Mouse (Mus musculus): Measurements from ENCODE around the gene Gabpb1.

The Gabpb1 gene

GRCm38 (mm10) chr2:126676122-126676515 lies at the start of gene Gabpb1:
Gene Gabpb1 (minus strand): TSS chr2:126676337.
- DNase-seq (ENCODE audit: low spot score in 2 of 2) = no peak

- no peak for DNase-seq (ENCODE audit: low spot score in 2 of 2)
These were observed 36.8 kb upstream of the Gabpb1 start for GRCm38 (mm10) chr2:126712950-126713349.

GRCm38 (mm10) chr2:126712526-126712925 lies 36.4 kb upstream of the Gabpb1 start:
- DNase-seq (ENCODE audit: low spot score in 2 of 2) = no peak

GRCm38 (mm10) chr2:126708361-126708760 lies 32.2 kb upstream of the Gabpb1 start:
- no peak for DNase-seq (ENCODE audit: low spot score in 2 of 2)

GRCm38 (mm10) chr2:126707438-126707779 lies 31.3 kb upstream of the Gabpb1 start:
- DNase-seq (ENCODE audit: low spot score in 2 of 2) = no peak

GRCm38 (mm10) chr2:126706759-126707437 lies 30.8 kb upstream of the Gabpb1 start, which contains the start of gene Usp8:
Gene Usp8 (plus strand): TSS chr2:126707328.
- DNase-seq (ENCODE audit: low spot score in 2 of 2) = peak; percentile 96 to 98

- DNase-seq (ENCODE audit: low spot score in 2 of 2) = no peak
These were observed 19.1 kb upstream of the Gabpb1 start for GRCm38 (mm10) chr2:126695285-126695684.

- no peak for DNase-seq (ENCODE audit: low spot score in 2 of 2)
These were observed 15.2 kb upstream of the Gabpb1 start for GRCm38 (mm10) chr2:126691290-126691689.

GRCm38 (mm10) chr2:126682937-126683336 lies 6.8 kb upstream of the Gabpb1 start:
- no peak for DNase-seq (ENCODE audit: low spot score in 2 of 2)

- no peak for DNase-seq (ENCODE audit: low spot score in 2 of 2)
These were observed 6.2 kb upstream of the Gabpb1 start for GRCm38 (mm10) chr2:126682333-126682732.

- DNase-seq (ENCODE audit: low spot score in 2 of 2) = no peak
These were observed 1.2 kb upstream of the Gabpb1 start for GRCm38 (mm10) chr2:126677366-126677765.

- DNase-seq (ENCODE audit: low spot score in 2 of 2) = peak; percentile 85 to 87
These were observed 692 bp downstream of the Gabpb1 start for GRCm38 (mm10) chr2:126675169-126676121.

- DNase-seq (ENCODE audit: low spot score in 2 of 2) = peak; percentile 48 to 59
These were observed 1.5 kb downstream of the Gabpb1 start for GRCm38 (mm10) chr2:126674441-126675168.

GRCm38 (mm10) chr2:126673317-126674242 lies 2.6 kb downstream of the Gabpb1 start:
- no peak for DNase-seq (ENCODE audit: low spot score in 2 of 2)

- no peak for DNase-seq (ENCODE audit: low spot score in 2 of 2)
These were observed 7.4 kb downstream of the Gabpb1 start for GRCm38 (mm10) chr2:126668621-126669252.

GRCm38 (mm10) chr2:126665984-126666383 lies 10.2 kb downstream of the Gabpb1 start:
- no peak for DNase-seq (ENCODE audit: low spot score in 2 of 2)

GRCm38 (mm10) chr2:126663481-126663880 lies 12.7 kb downstream of the Gabpb1 start:
- DNase-seq (ENCODE audit: low spot score in 2 of 2) = no peak

GRCm38 (mm10) chr2:126652929-126653328 lies 23.2 kb downstream of the Gabpb1 start:
- DNase-seq (ENCODE audit: low spot score in 2 of 2) = no peak

- DNase-seq (ENCODE audit: low spot score in 2 of 2) = no peak
These were observed 28.4 kb downstream of the Gabpb1 start for GRCm38 (mm10) chr2:126647762-126648161.

GRCm38 (mm10) chr2:126646461-126646860 lies 29.7 kb downstream of the Gabpb1 start:
- DNase-seq (ENCODE audit: low spot score in 2 of 2) = no peak

GRCm38 (mm10) chr2:126644768-126645167 lies 31.4 kb downstream of the Gabpb1 start:
- DNase-seq (ENCODE audit: low spot score in 2 of 2) = no peak

All from urinary bladder, postnatal 4 days (tissue).